Mouse (Mus musculus): ENCODE results near the gene Setd1b. TPM values are rescaled to one million over a fixed set of nuclear protein-coding genes. Genes with fewer than 3 reads are reported as not detected.
A peak's percentile ranks its signal among the peaks of the same experiment; 100 is the strongest.

Setd1b gene
- polyA plus RNA-seq, 1 experiment from 2014 or later = 14.1 TPM

GRCm38 (mm10) chr5:123114924-123115323, 27.1 kb upstream of the Setd1b start:
- Histone ChIP-seq H3K4me3 (replicated peaks) (no peak overlapping the region), H3K9me3 (no peaks in the 10 kb centered on the region), H3K27me3 (no peaks in the 10 kb centered on the region), H3K9ac (replicated peaks) (no peak overlapping the region), H3K4me2 (replicated peaks) (no peak overlapping the region), H3K27ac (no peak overlapping the region), H3K36me3 (no peaks in the 10 kb centered on the region; the same call in 1 of the 2 replicates), H3K4me1 (replicated peaks) (peaks cover 9% of the 10 kb centered on the region)
- peak; percentile 37; the same call in 1 of the 2 replicates for ATAC-seq
- WGBS = 34% methylated on average over 7 of the region's 7 CpGs

- H3K4me1 ChIP-seq (replicated peaks) = peaks cover 5% of the 10 kb centered on the region
- no peak overlapping the region for H3K27ac ChIP-seq
- H3K4me3 ChIP-seq (replicated peaks) = no peak overlapping the region
- no peak overlapping the region for H3K9ac ChIP-seq (replicated peaks)
- no peak overlapping the region for H3K4me2 ChIP-seq (replicated peaks)
- H3K36me3 ChIP-seq = no peaks in the 10 kb centered on the region; the same call in 1 of the 2 replicates
- no peaks in the 10 kb centered on the region for H3K9me3 ChIP-seq
- no peaks in the 10 kb centered on the region for H3K27me3 ChIP-seq
- 79% methylated on average over 8 of the region's 8 CpGs for WGBS
- ATAC-seq = no peak
These were observed 25.9 kb upstream of the Setd1b start for GRCm38 (mm10) chr5:123116080-123116479.

GRCm38 (mm10) chr5:123117257-123117656, 24.7 kb upstream of the Setd1b start:
- no peaks in the 10 kb centered on the region for H3K9me3 ChIP-seq
- no peak overlapping the region for H3K4me3 ChIP-seq (replicated peaks)
- no peak for ATAC-seq
- peaks cover 1% of the 10 kb centered on the region; the same call in 1 of the 2 replicates for H3K36me3 ChIP-seq
- no peak overlapping the region for H3K9ac ChIP-seq (replicated peaks)
- H3K4me2 ChIP-seq (replicated peaks) = no peak overlapping the region
- 15% methylated on average over 10 of the region's 10 CpGs for WGBS
- H3K27ac ChIP-seq = no peak overlapping the region
- peaks cover 5% of the 10 kb centered on the region for H3K4me1 ChIP-seq (replicated peaks)
- H3K27me3 ChIP-seq = no peaks in the 10 kb centered on the region

- H3K27me3 ChIP-seq = no peaks in the 10 kb centered on the region
- 88% methylated on average over 8 of the region's 8 CpGs for WGBS
- H3K36me3 ChIP-seq = peaks cover 4% of the 10 kb centered on the region; the same call in 1 of the 2 replicates
- ATAC-seq = no peak
- no peaks in the 10 kb centered on the region for H3K9me3 ChIP-seq
- H3K4me2 ChIP-seq (replicated peaks) = no peak overlapping the region
- H3K4me1 ChIP-seq (replicated peaks) = peaks cover 5% of the 10 kb centered on the region
- H3K4me3 ChIP-seq (replicated peaks) = no peak overlapping the region
- no peak overlapping the region for H3K27ac ChIP-seq
- no peak overlapping the region for H3K9ac ChIP-seq (replicated peaks)
These were observed 24.2 kb upstream of the Setd1b start for GRCm38 (mm10) chr5:123117773-123118172.

GRCm38 (mm10) chr5:123118826-123119225, 23.2 kb upstream of the Setd1b start:
- H3K27ac ChIP-seq = no peak overlapping the region
- WGBS = 86% methylated on average over 10 of the region's 10 CpGs
- H3K27me3 ChIP-seq = no peaks in the 10 kb centered on the region
- no peak overlapping the region for H3K4me2 ChIP-seq (replicated peaks)
- no peak for ATAC-seq
- H3K36me3 ChIP-seq = peaks cover 15% of the 10 kb centered on the region
- H3K4me3 ChIP-seq (replicated peaks) = no peak overlapping the region
- H3K9me3 ChIP-seq = no peaks in the 10 kb centered on the region
- peaks cover 5% of the 10 kb centered on the region for H3K4me1 ChIP-seq (replicated peaks)
- H3K9ac ChIP-seq (replicated peaks) = no peak overlapping the region

GRCm38 (mm10) chr5:123120624-123121215, 21.3 kb upstream of the Setd1b start:
- no peaks in the 10 kb centered on the region for H3K9me3 ChIP-seq
- H3K9ac ChIP-seq (replicated peaks) = no peak overlapping the region
- no peak overlapping the region for H3K27ac ChIP-seq
- peaks cover 5% of the 10 kb centered on the region for H3K4me1 ChIP-seq (replicated peaks)
- no peak overlapping the region for H3K4me2 ChIP-seq (replicated peaks)
- H3K27me3 ChIP-seq = no peaks in the 10 kb centered on the region
- H3K4me3 ChIP-seq (replicated peaks) = no peak overlapping the region
- 63% methylated on average over 7 of the region's 7 CpGs for WGBS
- peaks cover 25% of the 10 kb centered on the region for H3K36me3 ChIP-seq
- ATAC-seq = no peak

- Histone ChIP-seq H3K4me1 (replicated peaks) (peaks cover 5% of the 10 kb centered on the region), H3K9me3 (no peaks in the 10 kb centered on the region)
- 86% methylated on average over 4 of the region's 4 CpGs for WGBS
These were observed 19.8 kb upstream of the Setd1b start for GRCm38 (mm10) chr5:123122181-123122580.

GRCm38 (mm10) chr5:123125105-123125504, 16.9 kb upstream of the Setd1b start:
- no peak for ATAC-seq
- no peak overlapping the region for H3K4me2 ChIP-seq (replicated peaks)
- WGBS = 93% methylated on average over 6 of the region's 6 CpGs
- H3K4me1 ChIP-seq (replicated peaks) = peaks cover 5% of the 10 kb centered on the region
- H3K9ac ChIP-seq (replicated peaks) = no peak overlapping the region
- H3K36me3 ChIP-seq = peaks cover 67% of the 10 kb centered on the region
- no peaks in the 10 kb centered on the region for H3K27me3 ChIP-seq
- H3K27ac ChIP-seq = no peak overlapping the region
- no peaks in the 10 kb centered on the region for H3K9me3 ChIP-seq
- no peak overlapping the region for H3K4me3 ChIP-seq (replicated peaks)

More at GRCm38 (mm10) chr5:123122181-123122580, 19.8 kb upstream of the Setd1b start:
- no peak for ATAC-seq
- peaks cover 38% of the 10 kb centered on the region for H3K36me3 ChIP-seq
- no peak overlapping the region for H3K4me2 ChIP-seq (replicated peaks)
- H3K27me3 ChIP-seq = no peaks in the 10 kb centered on the region
- no peak overlapping the region for H3K4me3 ChIP-seq (replicated peaks)
- H3K9ac ChIP-seq (replicated peaks) = no peak overlapping the region
- H3K27ac ChIP-seq = no peak overlapping the region

- WGBS = 88% methylated on average over 18 of the region's 18 CpGs
- no peak for ATAC-seq
These were observed 16.2 kb upstream of the Setd1b start for GRCm38 (mm10) chr5:123125638-123126406.

GRCm38 (mm10) chr5:123127031-123127430, 15.0 kb upstream of the Setd1b start:
- no peak overlapping the region for H3K27ac ChIP-seq
- no peak for ATAC-seq
- peaks cover 8% of the 10 kb centered on the region for H3K4me1 ChIP-seq (replicated peaks)
- peaks cover 80% of the 10 kb centered on the region for H3K36me3 ChIP-seq
- WGBS = 86% methylated on average over 6 of the region's 6 CpGs
- H3K9me3 ChIP-seq = no peaks in the 10 kb centered on the region
- H3K4me2 ChIP-seq (replicated peaks) = no peak overlapping the region
- no peaks in the 10 kb centered on the region for H3K27me3 ChIP-seq
- H3K9ac ChIP-seq (replicated peaks) = no peak overlapping the region
- no peak overlapping the region for H3K4me3 ChIP-seq (replicated peaks)

More at GRCm38 (mm10) chr5:123125638-123126406, 16.2 kb upstream of the Setd1b start:
- Histone ChIP-seq H3K36me3 (peaks cover 74% of the 10 kb centered on the region), H3K27ac (no peak overlapping the region), H3K4me2 (replicated peaks) (no peak overlapping the region), H3K4me1 (replicated peaks) (peaks cover 2% of the 10 kb centered on the region), H3K27me3 (no peaks in the 10 kb centered on the region), H3K9ac (replicated peaks) (no peak overlapping the region), H3K4me3 (replicated peaks) (no peak overlapping the region), H3K9me3 (no peaks in the 10 kb centered on the region)

- ATAC-seq = no peak
- no peak overlapping the region for H3K4me2 ChIP-seq (replicated peaks)
- 70% methylated on average over 10 of the region's 10 CpGs for WGBS
- H3K9me3 ChIP-seq = no peaks in the 10 kb centered on the region
- peaks cover 23% of the 10 kb centered on the region for H3K4me1 ChIP-seq (replicated peaks)
- H3K36me3 ChIP-seq = peaks cover 70% of the 10 kb centered on the region
- H3K4me3 ChIP-seq (replicated peaks) = no peak overlapping the region
- H3K27ac ChIP-seq = no peak overlapping the region
- H3K9ac ChIP-seq (replicated peaks) = no peak overlapping the region
- H3K27me3 ChIP-seq = no peaks in the 10 kb centered on the region
These were observed 13.4 kb upstream of the Setd1b start for GRCm38 (mm10) chr5:123128426-123129169.
